Mouse (Mus musculus) intestine, postnatal 0 days (tissue): ENCODE results near the gene Hist1h1t. TPM values are rescaled to one million over a fixed set of nuclear protein-coding genes. Genes with fewer than 3 reads are reported as not detected.

Experiments
- ATAC-seq: fragments of 200-750 bp; cut with Nextera tagmentation; 2 replicates; pipeline ENCODE4 v1.8.0; 2017; ENCODE audit warnings: mild to moderate bottlenecking, moderate TSS enrichment, moderate library complexity
- H3K27ac ChIP-seq: fragments of 300-500 bp; sonication (generic); 2 replicates; pipeline ENCODE4 v1.5.1; 2014; ENCODE audit warnings: mild to moderate bottlenecking, low read depth, low read length, moderate library complexity
- H3K27me3 ChIP-seq: fragments of 300-500 bp; sonication (generic); replicated peaks from 2 replicates; pipeline ENCODE4 v1.6.1; 2014; ENCODE audit warnings: low read length, mixed read lengths; ENCODE audit not compliant: control insufficient read depth, insufficient read depth
- H3K36me3 ChIP-seq: fragments of 300-500 bp; sonication (generic); 2 replicates; pipeline ENCODE4 v1.6.1; 2014; ENCODE audit warnings: mild to moderate bottlenecking, moderate library complexity; ENCODE audit not compliant: control insufficient read depth, insufficient read depth
- H3K4me1 ChIP-seq: fragments of 300-500 bp; sonication (generic); replicated peaks from 2 replicates; pipeline ENCODE4 v1.6.1; 2014; ENCODE audit warnings: antibody characterized with exemption, low read length, mixed read lengths; ENCODE audit not compliant: control insufficient read depth, insufficient read depth
- H3K4me2 ChIP-seq: fragments of 300-500 bp; sonication (generic); replicated peaks from 2 replicates; pipeline ENCODE4 v1.6.1; 2014; ENCODE audit warnings: low read depth, mild to moderate bottlenecking, moderate library complexity
- H3K4me3 ChIP-seq: fragments of 300-500 bp; sonication (generic); 2 replicates; pipeline ENCODE4 v1.5.1; 2014; ENCODE audit warnings: low read depth, low read length
- H3K9ac ChIP-seq: fragments of 300-500 bp; sonication (generic); 2 replicates; pipeline ENCODE4 v1.6.1; 2014; ENCODE audit warnings: mild to moderate bottlenecking, low read depth, low read length
- H3K9me3 ChIP-seq: fragments of 300-500 bp; sonication (generic); 2 replicates; pipeline ENCODE4 v1.6.1; 2016; ENCODE audit warnings: mixed run types; ENCODE audit not compliant: control insufficient read depth
- CTCF ChIP-seq: sonication (generic); IDR thresholded peaks from 2 replicates; pipeline ENCODE4 v1.5.1; 2016; ENCODE audit warnings: low read depth, mild to moderate bottlenecking, control low read depth, antibody characterized with exemption, moderate library complexity
- WGBS: fragments of 180-500 bp; shearing (Covaris S2); extraction: QIAGEN DNeasy Blood & Tissue Kit; methylation state at CpG from one replicate; pipeline ENCODE4 v1.1.7; 2014; 5-methylcytosine and 5-hydroxymethylcytosine counted together
- polyA plus RNA-seq: library from polyadenylated mRNA; unstranded; fragments of >200 nt; fragmentation: Nextera tagmentation; extraction: Ambion mirVana; gene quantifications from 2 replicates; pipeline ENCODE4 v1.2.1, GENCODE M21; 2015

The Hist1h1t gene
- polyA plus RNA-seq, 1 experiment from 2014 or later = not detected

- Histone ChIP-seq H3K4me3 (no peak overlapping the region), H3K36me3 (no peaks in the 10 kb centered on the region), H3K4me2 (no peak overlapping the region), H3K9ac (no peak overlapping the region), H3K27me3 (no peaks in the 10 kb centered on the region), H3K9me3 (no peaks in the 10 kb centered on the region), H3K4me1 (0 out of 2 replicates have a peak, but pooled peaks cover 3% of the 10 kb centered on the region), H3K27ac (no peak overlapping the region)
- 94% methylated on average over 2 of the region's 2 CpGs for WGBS
- TF ChIP-seq CTCF = no peak
- ATAC-seq = no peak
Measured at GRCm38 (mm10) chr13:23688956-23689355, 6.7 kb upstream of the Hist1h1t start.

GRCm38 (mm10) chr13:23689459-23689858, 6.2 kb upstream of the Hist1h1t start:
- 54% methylated on average over 2 of the region's 2 CpGs for whole genome bisulfite sequencing
- 0 out of 2 replicates have a peak, but pooled peaks cover 3% of the 10 kb centered on the region for H3K4me1 ChIP-seq
- H3K9me3 ChIP-seq = no peaks in the 10 kb centered on the region
- no peak overlapping the region for H3K9ac ChIP-seq
- no peak overlapping the region for H3K4me2 ChIP-seq
- no peak overlapping the region for H3K4me3 ChIP-seq
- H3K27ac ChIP-seq = no peak overlapping the region
- H3K36me3 ChIP-seq = no peaks in the 10 kb centered on the region
- no peaks in the 10 kb centered on the region for H3K27me3 ChIP-seq
- ATAC-seq = no peak
- TF ChIP-seq CTCF = no peak

GRCm38 (mm10) chr13:23693856-23694440, 1.7 kb upstream of the Hist1h1t start:
- no peak overlapping the region for H3K4me2 ChIP-seq
- no peaks in the 10 kb centered on the region for H3K9me3 ChIP-seq
- no peak for TF ChIP-seq CTCF
- no peaks in the 10 kb centered on the region for H3K4me1 ChIP-seq
- H3K36me3 ChIP-seq = no peaks in the 10 kb centered on the region
- no peak overlapping the region for H3K9ac ChIP-seq
- no peak overlapping the region for H3K4me3 ChIP-seq
- no peak overlapping the region for H3K27ac ChIP-seq
- ATAC-seq = no peak
- WGBS = 59% methylated on average over 6 of the region's 6 CpGs
- H3K27me3 ChIP-seq = no peaks in the 10 kb centered on the region

GRCm38 (mm10) chr13:23694956-23695355, 658 bp upstream of the Hist1h1t start:
- Histone ChIP-seq H3K9ac (no peak overlapping the region), H3K4me2 (no peak overlapping the region), H3K27me3 (no peaks in the 10 kb centered on the region), H3K9me3 (no peaks in the 10 kb centered on the region), H3K27ac (no peak overlapping the region), H3K4me1 (no peaks in the 10 kb centered on the region), H3K36me3 (no peaks in the 10 kb centered on the region), H3K4me3 (no peak overlapping the region)
- no peak for ATAC-seq
- TF ChIP-seq CTCF = no peak
- 96% methylated on average over 9 of the region's 9 CpGs for WGBS

- H3K4me1 ChIP-seq = no peaks in the 10 kb centered on the region
- WGBS = 76% methylated on average over 15 of the region's 15 CpGs
- H3K4me2 ChIP-seq = no peak overlapping the region
- H3K9ac ChIP-seq = no peak overlapping the region
- no peak for ATAC-seq
- no peak overlapping the region for H3K4me3 ChIP-seq
- no peaks in the 10 kb centered on the region for H3K27me3 ChIP-seq
- no peaks in the 10 kb centered on the region for H3K36me3 ChIP-seq
- no peaks in the 10 kb centered on the region for H3K9me3 ChIP-seq
- no peak overlapping the region for H3K27ac ChIP-seq
- no peak for TF ChIP-seq CTCF
Measured at GRCm38 (mm10) chr13:23696061-23696474, 454 bp downstream of the Hist1h1t start.

GRCm38 (mm10) chr13:23697491-23698299, 2.1 kb downstream of the Hist1h1t start:
- Histone ChIP-seq H3K27me3 (no peaks in the 10 kb centered on the region), H3K4me2 (peak overlapping the region; percentile 60), H3K36me3 (no peaks in the 10 kb centered on the region), H3K9me3 (no peaks in the 10 kb centered on the region), H3K4me1 (no peaks in the 10 kb centered on the region), H3K27ac (peak overlapping the region; percentile 24), H3K4me3 (peak overlapping the region; percentile 29), H3K9ac (peak overlapping the region; percentile 37)
- ATAC-seq = peak; percentile 71
- peak; percentile 88 for TF ChIP-seq CTCF
- under 1% methylated on average over 22 of the region's 32 CpGs for WGBS
